Mouse (Mus musculus) bone marrow, adult 2 months (tissue): ENCODE results near the gene Rpa1. TPM values are rescaled to one million over a fixed set of nuclear protein-coding genes. Genes with fewer than 3 reads are reported as not detected.
"Not testable (repeated sequence)": the region's sequence is repeated elsewhere in the genome, so short reads cannot be mapped to it uniquely, and the experiment has no call there.

Experiments
- H3K27ac ChIP-seq: fragments of 200-500 bp; 2 replicates; pipeline ENCODE4 v1.5.1; 2012; ENCODE audit warnings: low read depth, mild to moderate bottlenecking, control low read depth, inconsistent platforms, low read length; ENCODE audit not compliant: control insufficient read depth, poor library complexity, insufficient read depth
- H3K4me1 ChIP-seq: fragments of 200-500 bp; 2 replicates; pipeline ENCODE4 v1.6.1; 2011; ENCODE audit warnings: low read length; ENCODE audit not compliant: control insufficient read depth, insufficient read depth
- H3K4me3 ChIP-seq: fragments of 200-500 bp; replicated peaks from 2 replicates; pipeline ENCODE3; 2011; ENCODE audit warnings: mild to moderate bottlenecking, low read depth, low read length, control low read depth; ENCODE audit not compliant: control insufficient read depth
- CTCF ChIP-seq: fragments of 200-500 bp; IDR thresholded peaks from 2 replicates; pipeline ENCODE4 v1.5.1; 2011; ENCODE audit warnings: low read length, control low read depth; ENCODE audit not compliant: control insufficient read depth, insufficient read depth
- POLR2A ChIP-seq: fragments of 200-500 bp; IDR thresholded peaks from 2 replicates; pipeline ENCODE4 v1.6.1; 2011; ENCODE audit warnings: low read depth, mild to moderate bottlenecking, control low read depth, low read length, borderline replicate concordance; ENCODE audit not compliant: control insufficient read depth
- WGBS: fragments of 180-500 bp; shearing (Covaris S2); methylation state at CpG from one replicate; pipeline ENCODE4 v1.1.7; 2018; 5-methylcytosine and 5-hydroxymethylcytosine counted together
- polyA plus RNA-seq: library from polyadenylated mRNA; stranded (reverse); fragments of >200 nt; gene quantifications from 2 replicates; pipeline ENCODE4 v1.2.4, GENCODE M21; 2011; ENCODE audit warnings: low replicate concordance; ENCODE audit not compliant: missing spikeins, insufficient read depth, insufficient read length

The Rpa1 gene
- polyA plus RNA-seq, result 40.3 and 44.6 TPM in 2 replicates

- H3K4me3 ChIP-seq, result peak within 1 kb of the TSS; percentile 82
- peaks cover 2% of the 10 kb centered on the region; the same call in 1 of the 2 replicates for H3K4me1 ChIP-seq
- WGBS, result under 1% methylated on average over 56 of the region's 56 CpGs
- TF ChIP-seq POLR2A (peak; percentile 73), CTCF (no peak)
- peak within 1 kb of the TSS; percentile 62 for H3K27ac ChIP-seq
Measured at GRCm38 (mm10) chr11:75348199-75348889, at the start of gene Rpa1, which contains the start of gene Smyd4. Rpa1 (minus strand) TSS chr11:75348324. Smyd4 (plus strand) TSS chr11:75348433.

GRCm38 (mm10) chr11:75397452-75397851, 49.3 kb upstream of the Rpa1 start:
- WGBS, result 75% methylated on average over 7 of the region's 7 CpGs
- Histone ChIP-seq H3K4me1 (no peaks in the 10 kb centered on the region; the same call in 1 of the 2 replicates), H3K4me3 (no peak overlapping the region), H3K27ac (no peak overlapping the region)
- TF ChIP-seq POLR2A, result no peak

- Histone ChIP-seq H3K27ac (no peak overlapping the region), H3K4me1 (no peaks in the 10 kb centered on the region; the same call in 1 of the 2 replicates), H3K4me3 (no peak overlapping the region)
- TF ChIP-seq CTCF (no peak), POLR2A (no peak)
- 8% methylated on average over 1 of the region's 1 CpGs for WGBS
Measured at GRCm38 (mm10) chr11:75395611-75396010, 47.5 kb upstream of the Rpa1 start.

- H3K4me1 ChIP-seq, H3K4me3 ChIP-seq, H3K27ac ChIP-seq: not testable (repeated sequence)
- 6% methylated on average over 3 of the region's 3 CpGs for WGBS
Measured at GRCm38 (mm10) chr11:75383529-75383928, 35.4 kb upstream of the Rpa1 start.

- not testable (repeated sequence) for H3K27ac ChIP-seq, H3K4me3 ChIP-seq, H3K4me1 ChIP-seq
- WGBS, result 83% methylated on average over 2 of the region's 2 CpGs
Measured at GRCm38 (mm10) chr11:75378786-75379185, 30.7 kb upstream of the Rpa1 start.

- no peaks in the 10 kb centered on the region for H3K4me1 ChIP-seq
- TF ChIP-seq POLR2A (no peak), CTCF (no peak)
- H3K4me3 ChIP-seq, result no peak overlapping the region
- H3K27ac ChIP-seq, result no peak overlapping the region
- WGBS, result 9% methylated on average over 1 of the region's 1 CpGs
Measured at GRCm38 (mm10) chr11:75377125-75377524, 29.0 kb upstream of the Rpa1 start.

- TF ChIP-seq POLR2A (no peak), CTCF (no peak)
- H3K4me3 ChIP-seq, result no peak overlapping the region
- 88% methylated on average over 1 of the region's 1 CpGs for WGBS
- H3K4me1 ChIP-seq, result no peaks in the 10 kb centered on the region
- H3K27ac ChIP-seq, result no peak overlapping the region
Measured at GRCm38 (mm10) chr11:75355475-75355874, 7.4 kb upstream of the Rpa1 start.

GRCm38 (mm10) chr11:75351225-75351624, 3.1 kb upstream of the Rpa1 start:
- no peak for TF ChIP-seq POLR2A
- no peak for TF ChIP-seq CTCF
- no peak overlapping the region for H3K27ac ChIP-seq
- H3K4me1 ChIP-seq, result peaks cover 2% of the 10 kb centered on the region; the same call in 1 of the 2 replicates
- H3K4me3 ChIP-seq, result no peak overlapping the region

- Histone ChIP-seq H3K4me1 (peaks cover 2% of the 10 kb centered on the region; the same call in 1 of the 2 replicates), H3K4me3 (peak overlapping the region; percentile 82), H3K27ac (no peak overlapping the region)
- WGBS, result 42% methylated on average over 10 of the region's 10 CpGs
- TF ChIP-seq POLR2A, result no peak
- no peak for TF ChIP-seq CTCF
Measured at GRCm38 (mm10) chr11:75348890-75349261, 752 bp upstream of the Rpa1 start.
